Mouse (Mus musculus): Measurements from ENCODE around the gene Nxf1.

DNA sequence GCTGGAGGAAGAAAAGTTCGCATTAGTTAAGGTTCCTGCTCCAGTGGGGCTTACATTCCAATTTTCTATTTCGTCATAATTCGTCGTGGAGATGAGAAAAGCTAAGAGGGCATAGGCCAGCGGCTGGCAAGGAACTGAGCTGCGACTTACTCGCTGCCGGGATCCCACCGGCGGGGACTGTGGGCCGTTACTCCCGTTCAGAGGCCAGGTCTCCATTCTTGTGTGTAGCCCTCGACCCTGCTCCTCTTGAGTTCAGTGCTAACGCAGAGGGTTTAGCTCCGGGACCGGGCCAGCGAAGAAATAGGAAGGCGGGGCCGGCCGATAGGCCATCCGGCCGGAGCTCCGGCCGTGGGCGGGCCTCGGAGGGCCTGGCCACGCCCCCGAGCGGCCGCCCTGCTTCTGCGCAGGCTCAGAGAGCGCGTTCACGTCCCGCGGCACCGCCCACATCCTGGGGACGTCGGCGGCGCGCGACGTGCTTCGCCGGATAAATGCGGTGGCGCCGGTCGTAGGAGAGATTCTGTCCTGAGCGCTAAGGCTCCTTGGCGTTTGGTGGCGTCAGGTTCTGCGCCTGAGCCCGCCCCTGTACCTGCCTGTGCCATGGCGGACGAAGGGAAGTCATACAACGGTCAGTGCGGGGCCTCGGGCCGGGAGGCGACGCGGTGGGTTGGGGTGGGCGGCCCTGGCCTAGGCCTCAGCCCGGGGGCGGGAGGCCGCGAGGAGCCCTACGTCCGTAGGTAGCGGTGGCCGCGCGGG, at the start of gene Nxf1:
- TF ChIP-seq CTCF (IDR thresholded peaks at IDR 0.05; ENCODE audit: low read depth, low read length) (no peak), POLR2A (IDR thresholded peaks at IDR 0.05; ENCODE audit: borderline replicate concordance, low read depth, low read length) (peak; percentile 56; the same call in 1 of the 2 replicates)

Data from bone marrow macrophage, adult 2 months (primary cell).